Mouse (Mus musculus): ENCODE results near the gene Mtor.

Gene Mtor

DNA sequence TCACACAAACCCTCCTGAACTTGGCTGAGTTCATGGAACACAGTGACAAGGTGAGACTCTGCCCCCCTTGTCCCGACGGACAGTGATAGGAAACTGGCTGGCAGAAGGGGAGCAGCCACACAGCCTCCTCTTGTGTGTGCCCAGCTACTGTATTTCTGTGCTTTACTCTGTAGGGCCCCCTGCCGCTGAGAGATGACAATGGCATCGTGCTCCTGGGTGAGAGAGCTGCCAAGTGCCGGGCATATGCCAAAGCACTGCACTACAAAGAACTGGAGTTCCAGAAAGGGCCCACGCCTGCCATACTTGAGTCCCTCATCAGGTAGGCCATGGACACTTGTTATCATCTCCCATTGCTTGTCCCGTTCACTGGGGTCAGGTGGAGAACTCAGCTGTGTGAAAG, 43.0 kb downstream of the Mtor start:
- no peak for DNase-seq

DNA sequence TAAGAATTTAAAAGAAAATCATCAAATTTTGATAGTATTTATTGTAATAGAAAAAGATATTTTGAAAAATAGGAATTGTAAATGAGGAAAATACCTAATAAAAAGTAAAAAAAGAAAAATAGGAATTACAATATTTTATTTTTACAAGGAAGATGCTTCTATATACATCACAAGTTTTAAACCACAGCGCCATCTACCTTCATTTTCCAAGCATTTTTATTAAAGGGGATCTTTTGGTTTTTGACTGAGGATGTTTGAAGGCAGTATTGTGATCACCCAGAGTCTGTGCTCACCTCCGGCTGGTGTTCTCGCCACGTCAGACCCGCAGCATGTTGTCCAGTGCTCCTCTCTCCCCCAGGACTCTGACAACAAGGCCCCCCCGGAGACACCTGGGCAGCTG, 46.7 kb downstream of the Mtor start:
- DNase-seq, result no peak

DNA sequence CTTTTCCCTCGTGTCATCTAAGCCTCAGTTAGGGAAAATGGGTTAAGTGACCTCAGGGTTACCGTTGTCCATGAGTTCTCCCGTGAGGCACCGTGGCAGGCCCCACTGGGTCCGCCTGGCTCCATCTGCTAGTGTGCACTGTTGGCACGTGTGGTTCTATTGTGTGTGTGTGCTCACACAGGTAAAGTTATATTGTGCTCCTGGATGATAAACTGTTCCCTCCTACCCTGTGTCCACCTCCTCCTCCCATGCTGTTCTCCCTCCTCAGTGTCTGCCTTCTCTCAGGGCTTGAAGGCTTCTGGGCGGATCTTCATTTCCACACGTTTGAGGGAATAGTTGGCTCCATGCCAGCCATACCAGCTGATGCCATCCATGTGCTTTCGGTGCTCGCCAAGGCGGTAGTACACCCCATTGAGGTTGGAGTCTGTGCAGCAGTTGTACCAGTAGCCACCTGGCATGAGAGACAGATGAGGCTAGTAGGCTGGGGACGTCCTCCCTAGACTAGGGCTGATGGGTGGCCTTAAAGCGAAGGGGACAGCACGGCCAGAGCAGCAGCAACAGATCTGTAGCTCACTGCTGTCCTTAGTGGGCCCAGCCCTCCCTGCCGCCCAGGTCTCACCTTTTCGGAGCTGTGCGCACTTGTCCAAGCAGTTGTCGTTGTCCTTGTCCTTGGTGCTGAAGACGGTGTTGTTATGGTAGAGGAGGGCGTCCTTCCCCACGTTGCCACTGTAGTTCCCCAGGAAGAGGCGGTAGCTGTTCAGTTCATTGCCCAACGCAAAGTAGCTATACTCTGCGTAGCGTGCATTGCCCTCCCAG, 47.7 kb downstream of the Mtor start:
- DNase-seq, result no peak

DNA sequence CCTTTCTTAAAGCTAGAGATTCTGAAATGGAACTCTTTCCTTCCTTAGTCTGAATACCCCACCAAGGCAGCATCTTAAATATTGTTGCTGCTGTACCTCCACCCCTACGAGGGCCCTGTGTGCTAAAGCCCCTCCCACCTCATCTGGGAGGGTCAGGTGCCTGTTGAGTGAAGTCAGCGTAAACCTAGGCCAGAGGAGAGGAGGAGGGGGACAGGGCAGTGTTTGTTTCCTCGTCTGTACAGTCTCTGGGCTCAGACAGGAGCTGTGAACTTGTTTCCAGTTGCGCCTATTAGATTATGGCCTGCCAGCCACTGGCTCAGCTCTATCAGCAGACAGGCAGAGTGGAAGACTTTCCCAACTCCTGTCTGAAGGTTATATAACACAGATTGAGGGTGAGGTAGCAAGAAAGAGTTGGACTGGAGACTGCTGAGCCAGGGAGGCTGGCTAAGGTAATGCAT, 52.0 kb downstream of the Mtor start, which contains the start of gene Angptl7:
Gene Angptl7 (minus strand): TSS at position 51 of the 458 bp plus-strand sequence.
- no peak for DNase-seq

DNA sequence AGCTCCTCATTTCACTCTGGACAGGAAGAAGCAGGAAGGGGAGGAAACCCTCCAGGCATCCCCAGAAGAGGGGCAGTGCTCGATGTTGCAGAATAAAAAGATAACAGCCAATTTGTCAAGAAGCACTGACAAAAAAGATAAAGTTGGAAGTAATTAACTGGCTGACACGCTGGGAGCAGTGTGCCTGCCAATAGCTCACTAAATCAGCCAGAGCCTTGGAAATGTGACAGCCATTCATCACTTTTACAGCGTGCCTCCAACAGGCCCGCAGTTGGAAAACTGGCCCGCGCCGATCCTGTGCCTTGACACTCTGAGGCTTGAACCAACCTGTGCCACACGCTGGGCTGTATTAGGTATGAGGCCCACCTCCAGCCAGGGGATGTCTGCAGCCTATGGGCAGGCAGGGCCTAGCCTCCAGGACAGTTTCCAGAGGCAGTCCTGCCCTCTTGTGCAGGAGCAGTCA, 56.1 kb downstream of the Mtor start:
- DNase-seq, result no peak

DNA sequence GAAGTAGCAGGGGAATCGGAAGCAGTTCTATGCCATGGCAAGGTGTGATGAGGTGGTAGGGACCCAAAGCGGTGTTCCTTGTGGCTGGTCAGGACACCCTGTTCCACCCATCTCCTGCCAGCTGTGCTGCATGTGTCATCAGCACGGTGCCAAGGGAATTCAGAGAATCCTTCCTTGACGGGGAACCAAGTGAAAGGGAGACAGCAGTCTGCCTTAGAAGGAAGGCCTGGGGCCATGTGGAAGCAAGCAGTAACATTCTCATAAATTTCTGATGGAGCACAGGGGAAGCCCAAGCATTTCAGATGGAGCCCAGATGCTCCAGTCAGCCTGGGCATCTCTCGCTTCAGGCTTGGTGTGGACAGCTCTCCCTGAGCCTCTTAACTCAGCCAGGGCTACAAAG, 59.2 kb downstream of the Mtor start:
- no peak for DNase-seq

DNA sequence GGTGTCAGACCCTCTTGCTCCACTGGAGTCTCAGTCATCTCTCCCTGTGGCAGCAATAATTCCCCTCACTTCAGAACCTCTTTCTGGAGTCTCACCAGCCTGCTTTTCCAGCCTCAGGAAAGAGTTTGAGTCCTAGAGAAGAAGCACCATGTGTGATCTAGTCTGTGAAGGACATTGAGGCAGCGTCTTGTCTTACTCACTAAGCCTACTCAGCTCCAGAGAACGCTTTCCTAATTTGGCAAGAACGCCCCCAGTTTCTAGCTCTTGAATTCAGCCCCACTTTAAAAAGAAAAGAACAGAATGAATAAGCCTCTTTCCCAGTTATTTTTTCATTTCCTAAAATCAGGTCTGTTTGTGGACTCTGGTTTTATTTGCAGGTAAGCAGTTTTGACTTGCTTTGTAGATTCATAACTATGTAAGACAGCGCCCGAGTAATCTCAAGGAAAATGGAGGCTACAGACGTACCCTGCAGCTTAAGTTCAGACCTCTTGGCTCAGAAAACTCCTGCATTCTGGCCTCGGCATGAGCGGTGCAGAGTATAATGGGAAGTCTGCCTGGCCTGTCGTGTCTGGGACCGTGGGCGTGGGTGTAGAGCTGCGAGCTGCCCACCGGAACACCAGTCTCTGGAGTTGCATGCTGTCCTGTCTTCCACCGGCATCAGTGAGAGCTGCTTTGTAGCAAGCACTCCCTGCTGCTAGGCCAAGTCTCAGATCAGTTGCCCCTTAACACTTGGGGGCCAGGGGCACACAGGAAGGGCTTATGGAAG, 59.9 kb downstream of the Mtor start:
- DNase-seq, result no peak

DNA sequence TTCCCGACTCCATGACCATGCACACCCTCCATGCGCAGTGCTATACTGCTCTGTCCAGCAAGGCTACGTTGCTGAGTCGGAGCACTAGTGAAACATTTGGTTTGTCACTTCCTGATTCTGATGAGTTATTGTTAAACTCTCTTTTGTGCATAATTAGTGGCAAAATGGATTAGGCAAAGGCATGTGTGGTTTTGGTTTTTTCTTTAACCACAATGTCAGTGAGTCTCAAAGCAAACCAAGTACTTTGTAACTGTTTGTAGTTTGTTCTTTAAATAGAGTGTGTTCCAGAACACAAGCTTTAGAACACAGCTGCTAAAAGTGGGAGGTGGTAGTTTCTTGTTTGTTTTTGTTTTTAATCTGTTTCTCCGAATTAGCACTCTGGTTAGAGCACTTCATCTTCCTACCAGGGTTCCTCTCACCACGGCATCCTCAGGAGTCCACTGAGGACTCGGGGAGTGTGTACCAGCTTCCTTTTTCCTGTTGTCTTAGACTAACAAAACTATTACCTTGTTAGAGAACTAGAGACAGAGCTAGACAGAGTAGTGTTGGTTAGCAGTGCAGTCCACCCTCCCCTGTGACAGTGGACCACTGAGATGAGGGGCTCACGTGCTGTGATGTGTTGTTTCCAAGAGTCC, 61.2 kb downstream of the Mtor start:
- no peak for DNase-seq

DNA sequence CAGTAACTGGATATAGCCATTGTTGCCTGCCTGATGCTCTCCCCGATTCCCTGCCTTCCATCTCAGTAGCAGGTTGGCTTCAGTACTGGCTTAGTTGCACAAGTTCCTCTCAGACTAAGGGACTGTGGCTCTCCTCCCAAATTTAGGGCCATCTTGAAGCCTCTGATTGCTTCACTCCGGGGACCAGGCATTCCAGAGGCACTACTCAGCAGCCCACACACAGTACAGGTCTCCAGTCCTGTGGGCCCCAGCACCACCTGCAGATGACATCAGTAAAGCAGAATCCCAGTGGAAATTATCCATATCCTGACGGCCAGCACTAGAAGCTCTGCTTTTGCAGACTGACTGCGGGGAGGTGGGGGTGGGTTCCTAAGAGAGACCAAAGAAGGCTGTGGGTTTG, 62.3 kb downstream of the Mtor start:
- no peak for DNase-seq

DNA sequence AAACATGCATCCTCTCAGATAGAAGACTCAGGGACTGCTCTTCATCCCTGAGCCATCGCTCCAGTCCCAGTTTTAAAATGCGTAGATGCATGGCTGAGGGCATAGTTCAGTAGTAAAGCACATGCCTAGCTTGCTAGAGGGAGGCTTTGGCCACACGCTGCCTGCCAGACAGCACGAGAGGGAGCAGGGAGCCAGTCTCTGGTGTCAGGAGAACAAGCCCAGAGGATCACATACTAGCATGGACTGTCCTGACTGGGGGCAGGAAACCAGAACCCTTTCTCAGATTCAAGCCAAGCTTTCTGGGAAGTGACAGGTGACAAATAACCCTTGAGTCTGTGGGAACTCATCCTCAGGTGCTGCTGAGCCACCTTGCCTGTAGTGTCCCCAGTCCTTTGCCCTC, 62.9 kb downstream of the Mtor start:
- DNase-seq, result no peak

DNA sequence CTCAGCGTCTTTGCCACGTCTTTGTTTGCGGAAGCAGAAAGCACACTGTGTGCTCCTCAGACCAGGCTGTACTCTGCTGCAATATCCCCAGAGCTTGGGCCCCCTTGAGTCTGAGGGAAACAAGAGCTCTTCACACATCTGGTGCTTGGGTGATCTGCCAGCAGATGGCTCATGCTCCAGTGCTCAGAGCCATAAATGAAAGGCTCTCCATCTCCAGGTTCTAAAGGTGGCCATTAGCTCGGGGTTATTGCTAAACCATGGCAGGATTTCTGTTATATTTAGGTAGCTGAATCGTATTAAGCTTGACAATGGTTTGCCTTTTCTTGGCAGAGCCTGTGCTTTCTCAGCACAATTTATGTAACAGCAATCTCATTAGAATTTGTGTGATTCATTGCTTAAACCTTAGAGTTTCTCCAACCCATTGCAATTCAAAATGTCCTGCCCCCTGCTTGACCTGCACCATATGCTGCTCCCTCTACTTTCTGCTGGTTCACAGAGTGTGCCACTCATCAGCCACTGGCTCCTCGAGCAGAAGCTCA, 64.7 kb downstream of the Mtor start:
- DNase-seq, result no peak

DNA sequence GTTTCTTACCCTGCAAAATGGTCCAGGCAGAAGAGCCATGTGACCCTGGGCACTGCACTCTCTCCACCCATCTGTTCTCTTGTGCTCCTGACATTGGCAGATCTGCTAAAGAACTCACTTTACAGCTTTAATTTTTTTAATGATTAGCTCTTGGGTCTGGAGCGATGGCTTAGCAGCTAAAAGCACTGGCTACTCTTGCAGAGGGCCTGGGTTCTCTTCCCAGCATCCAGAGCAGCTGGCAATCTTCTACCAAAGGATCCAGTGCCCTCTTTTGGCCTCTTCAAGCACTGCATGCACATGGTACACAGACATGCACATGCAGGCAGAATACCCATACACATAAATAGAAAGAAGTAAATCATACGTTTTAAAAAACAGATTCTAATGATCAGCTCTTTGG, 66.9 kb downstream of the Mtor start:
- no peak for DNase-seq

DNA sequence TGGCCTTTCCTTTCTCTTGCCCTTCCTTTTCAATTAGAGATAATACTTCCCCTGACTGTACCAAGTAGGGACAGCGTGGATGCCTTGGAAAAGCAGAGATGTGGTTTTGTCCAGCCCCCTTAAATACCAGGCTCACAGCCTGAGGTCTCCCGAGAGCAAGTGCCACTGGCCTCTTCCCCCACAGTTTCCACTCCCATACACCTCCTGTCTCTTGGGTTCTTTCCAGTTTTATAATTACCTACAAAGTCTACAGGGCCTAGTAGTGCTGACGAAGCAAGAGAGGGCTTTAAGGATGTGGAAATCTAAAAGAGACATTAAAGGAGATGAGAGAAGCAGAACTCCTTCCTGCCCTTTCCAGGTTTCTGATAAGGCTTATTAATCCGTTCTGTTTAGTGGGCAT, 69.4 kb downstream of the Mtor start:
- DNase-seq, result no peak

DNA sequence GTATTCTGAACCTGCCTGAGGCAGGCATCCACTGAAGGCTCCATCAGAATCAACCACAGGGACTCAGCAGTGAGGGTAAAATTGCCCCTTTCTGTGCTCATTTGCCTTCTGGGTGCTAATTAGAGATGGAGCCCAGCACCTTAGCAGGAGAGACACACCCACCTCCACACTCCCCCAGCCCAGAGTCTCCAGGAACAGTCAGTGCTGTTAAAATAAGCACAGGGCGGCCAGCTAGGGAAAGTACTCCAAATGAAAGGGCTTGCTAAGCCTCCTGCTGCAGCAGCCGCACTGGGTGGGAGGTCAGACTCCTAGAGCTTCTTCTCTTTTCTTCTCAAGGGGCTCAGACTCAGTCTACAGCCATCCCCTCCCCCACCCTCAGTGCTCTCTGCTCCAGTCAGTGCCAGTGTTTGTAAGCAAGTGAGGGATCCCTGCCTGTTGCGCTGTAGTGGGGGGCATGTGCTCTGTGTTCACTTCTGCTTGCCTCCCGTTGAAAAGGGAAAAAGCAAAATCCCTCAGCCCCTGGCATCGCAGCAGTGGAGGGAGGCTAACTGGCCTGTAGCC, 69.9 kb downstream of the Mtor start:
- no peak for DNase-seq

DNA sequence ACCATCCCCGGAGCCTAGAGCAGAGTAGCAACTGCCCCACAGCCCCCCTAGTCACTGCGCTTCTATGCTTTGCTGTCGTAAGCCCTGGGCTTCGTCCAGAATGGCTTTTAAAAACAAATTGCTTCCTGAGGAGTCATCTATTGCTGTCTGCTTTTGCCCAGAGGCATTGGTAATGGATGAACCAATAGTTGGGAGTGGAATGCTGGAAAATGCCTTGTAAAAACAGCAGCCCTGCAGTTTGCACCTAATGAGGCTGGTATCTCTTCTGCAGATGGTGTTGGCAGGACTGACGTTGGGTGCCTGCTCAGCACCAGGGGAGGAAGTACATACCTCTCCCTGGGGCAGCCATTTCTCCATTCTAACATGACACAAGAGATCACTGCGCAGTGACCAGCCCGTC, 75.1 kb downstream of the Mtor start:
- DNase-seq, result no peak

DNA sequence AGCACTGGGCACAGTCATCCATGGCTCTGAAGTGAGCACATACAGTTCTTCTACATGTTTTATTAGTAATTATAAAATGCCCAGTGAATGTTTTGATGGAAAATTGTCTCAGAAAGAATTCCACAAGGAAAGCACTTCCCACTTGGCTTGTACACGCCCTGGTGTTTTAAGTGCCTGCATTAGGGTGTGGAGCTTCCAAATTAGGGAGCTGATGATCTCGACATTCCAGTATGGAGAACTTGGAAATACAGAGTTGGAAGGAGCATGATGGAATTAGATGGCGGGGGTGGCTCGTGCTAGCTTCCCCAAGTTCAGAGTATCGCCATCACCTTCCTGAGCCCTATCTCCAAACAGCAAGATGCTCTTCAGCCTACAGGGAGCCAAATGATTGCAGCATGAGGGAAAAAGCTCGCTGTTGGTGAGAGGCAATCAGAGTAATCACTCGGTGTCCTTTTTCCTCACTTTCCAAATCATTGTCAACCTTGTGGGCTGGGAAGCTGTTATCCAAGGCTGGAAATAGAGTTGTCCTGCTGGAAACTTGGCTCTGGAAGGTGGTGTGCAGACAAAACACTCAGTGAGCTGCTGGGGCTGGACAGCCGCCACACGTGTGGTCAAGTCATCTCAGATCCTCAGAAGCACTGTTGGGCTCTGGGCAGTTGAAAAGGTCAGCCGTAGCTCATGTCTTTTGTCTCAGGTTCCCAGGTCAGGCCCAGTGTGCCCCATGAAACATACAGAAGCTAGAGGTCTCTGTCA, 78.9 kb downstream of the Mtor start:
- no peak for DNase-seq

DNA sequence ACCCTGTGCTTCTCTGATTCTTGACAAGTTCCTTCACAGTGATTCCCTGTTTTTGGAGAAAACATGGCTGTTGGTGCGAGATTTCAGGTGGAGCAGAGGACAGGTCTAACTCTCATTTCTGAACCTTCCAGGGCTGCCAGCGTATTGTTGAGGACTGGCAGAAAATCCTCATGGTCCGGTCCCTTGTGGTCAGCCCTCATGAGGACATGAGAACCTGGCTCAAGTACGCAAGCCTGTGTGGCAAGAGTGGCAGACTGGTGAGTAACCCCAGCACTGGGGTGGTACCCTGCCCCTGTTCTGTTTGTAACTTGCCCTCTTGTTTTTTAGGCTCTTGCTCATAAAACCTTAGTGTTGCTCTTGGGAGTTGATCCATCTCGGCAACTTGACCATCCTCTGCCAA, 81.9 kb downstream of the Mtor start:
- DNase-seq, result no peak

DNA sequence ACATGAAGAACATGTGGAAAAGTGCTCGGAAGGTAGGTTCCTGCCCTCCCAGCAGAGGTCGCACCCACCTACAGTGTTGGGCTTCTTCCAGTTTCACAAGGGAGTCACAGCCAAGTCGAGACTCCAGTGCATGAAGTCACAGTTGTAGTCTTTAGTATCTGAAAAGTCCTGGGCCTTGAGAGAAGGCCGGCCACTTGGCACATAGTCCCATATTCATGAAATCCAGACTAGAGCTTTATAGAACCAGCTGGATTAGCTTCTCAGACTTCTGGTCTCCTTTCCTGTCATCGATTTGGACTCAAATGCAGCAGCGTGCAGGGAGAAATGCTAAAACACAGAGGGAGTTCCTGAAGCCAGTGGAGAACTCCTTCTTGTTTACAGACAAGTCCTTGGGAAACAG, 82.4 kb downstream of the Mtor start:
- no peak for DNase-seq

DNA sequence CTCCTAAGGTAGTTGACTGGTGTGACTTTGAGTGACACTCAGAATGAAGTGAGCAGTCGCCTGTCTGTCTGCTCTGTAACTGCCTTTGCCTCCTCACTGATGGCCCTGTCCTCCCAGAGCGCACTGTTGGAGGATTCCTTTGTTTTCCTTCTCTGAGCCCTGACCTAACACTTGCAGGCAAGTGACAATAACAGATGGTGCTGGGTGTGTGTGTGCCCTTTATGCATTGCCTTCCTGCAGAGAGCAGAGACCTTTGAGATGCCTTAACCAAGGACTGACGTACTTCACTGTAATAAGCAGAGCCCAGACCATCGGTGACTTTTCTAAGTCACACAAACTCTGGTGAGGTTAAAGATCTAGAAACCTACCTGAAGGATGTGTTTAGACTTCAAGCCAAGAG, 82.9 kb downstream of the Mtor start:
- no peak for DNase-seq

DNA sequence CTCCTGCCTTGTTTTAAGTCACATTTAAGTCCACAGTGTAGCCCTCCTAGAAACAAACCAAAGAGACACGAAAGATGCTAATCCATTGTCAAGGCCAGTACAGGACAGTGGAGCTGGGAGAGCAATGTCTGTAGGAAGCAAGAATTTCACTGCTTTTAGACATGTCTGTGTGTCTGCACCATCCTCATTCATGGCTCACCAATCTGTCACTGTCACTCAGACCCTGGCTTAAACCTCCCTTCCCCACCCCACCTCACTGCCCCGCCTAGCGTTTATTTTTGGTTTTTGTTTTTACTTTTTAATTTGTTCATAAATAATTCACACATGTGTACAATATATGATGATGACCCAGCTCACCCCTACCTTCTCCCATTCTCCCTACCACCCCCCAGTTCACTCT, 84.1 kb downstream of the Mtor start:
- no peak for DNase-seq

DNA sequence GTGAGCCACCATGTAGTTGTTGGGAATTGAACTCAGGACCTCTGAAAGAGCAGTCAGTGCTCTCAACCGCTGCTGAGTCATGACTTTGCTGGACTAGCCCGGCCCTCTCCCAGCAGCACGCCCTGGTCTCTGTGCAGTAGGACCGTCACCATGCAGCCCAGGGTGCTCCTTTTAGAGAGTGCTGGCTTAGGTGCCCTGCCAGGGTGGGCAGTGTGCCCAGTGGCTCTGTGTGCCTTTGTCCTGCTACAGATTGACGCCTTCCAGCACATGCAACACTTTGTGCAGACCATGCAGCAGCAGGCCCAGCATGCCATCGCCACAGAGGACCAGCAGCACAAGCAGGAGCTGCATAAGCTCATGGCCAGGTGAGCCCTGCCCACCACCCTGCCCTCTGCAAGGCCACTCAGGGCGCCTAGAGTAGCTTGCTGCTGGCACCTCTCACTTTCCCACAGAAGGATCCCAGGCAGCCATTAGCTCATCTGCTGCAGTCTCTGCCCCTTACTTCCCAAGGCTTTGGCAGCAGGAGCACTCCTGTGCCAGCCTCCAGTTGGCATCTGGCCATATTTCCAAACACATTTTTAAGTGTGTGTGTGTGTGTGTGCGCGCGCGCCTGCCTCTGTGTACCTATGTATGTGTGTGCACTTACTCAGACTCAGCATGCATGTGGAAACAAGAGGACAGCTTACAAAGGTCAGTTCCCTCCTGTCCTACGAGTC, 85.4 kb downstream of the Mtor start:
- no peak for DNase-seq

DNA sequence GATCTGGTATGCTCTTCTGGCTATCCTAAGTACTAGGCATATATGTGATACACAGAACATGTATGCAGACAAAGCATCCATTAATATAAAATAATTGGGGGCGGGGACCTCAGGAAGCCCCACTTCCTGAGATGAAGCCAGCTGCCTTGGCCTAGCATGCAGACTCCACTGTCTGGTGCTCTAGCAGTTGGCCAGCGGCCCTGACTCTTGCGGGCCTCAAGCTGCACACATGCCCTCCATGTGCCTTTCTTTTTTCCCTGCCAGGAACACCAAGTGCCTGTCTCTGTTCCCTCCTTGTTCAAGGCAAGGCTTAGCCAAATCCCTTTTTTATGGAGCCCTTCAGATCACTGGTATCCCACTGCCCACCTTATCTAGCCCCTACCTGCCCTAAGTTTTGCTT, 87.5 kb downstream of the Mtor start:
- DNase-seq, result no peak
